Mouse (Mus musculus) midbrain, embryonic 15.5 days (tissue): ENCODE measurements around the gene Cd33. TPM values are rescaled to one million over a fixed set of nuclear protein-coding genes. Genes with fewer than 3 reads are reported as not detected.

Experiments used
- polyA plus RNA-seq: library from polyadenylated mRNA; unstranded; fragments of >200 nt; fragmentation: Nextera tagmentation; extraction: Ambion mirVana; gene quantifications from 2 replicates; pipeline ENCODE4 v1.2.1, GENCODE M21; 2015

The Cd33 gene
- polyA plus RNA-seq, 1 experiment from 2014 or later = 0.41 TPM

Other genes with a start within 250 kb of the Cd33 start
- gene Zfp715, start 231.1 kb downstream of the Cd33 start, polyA plus RNA-seq = 20.1 and 22.7 TPM in 2 replicates
- 0.17 and 0.34 TPM in 2 replicates for gene Siglecf, start 193.1 kb downstream of the Cd33 start, polyA plus RNA-seq
- gene Siglecg, start 136.2 kb downstream of the Cd33 start, polyA plus RNA-seq = 0.05 TPM in 1 of 2 replicates, not detected in the other
- not detected in 2 replicates for gene Lim2, start 116.8 kb downstream of the Cd33 start, polyA plus RNA-seq
- 0.25 TPM in 1 of 2 replicates, not detected in the other for gene Nkg7, start 107.4 kb downstream of the Cd33 start, polyA plus RNA-seq
- not detected in 2 replicates for gene Cldnd2, start 103.6 kb downstream of the Cd33 start, polyA plus RNA-seq
- 117 and 130 TPM in 2 replicates for gene Etfb, start 100.3 kb downstream of the Cd33 start, polyA plus RNA-seq
- gene Gm45233, start 100.3 kb downstream of the Cd33 start, polyA plus RNA-seq = not detected in 2 replicates
- 15.6 and 16.0 TPM in 2 replicates for gene Vsig10l, start 81.3 kb downstream of the Cd33 start, polyA plus RNA-seq
- gene Iglon5, start 54.4 kb downstream of the Cd33 start, polyA plus RNA-seq = 9.7 and 10.0 TPM in 2 replicates
- gene 4931406B18Rik, start 38.5 kb downstream of the Cd33 start, polyA plus RNA-seq = 0.06 TPM in 1 of 2 replicates, not detected in the other
- gene Zfp658, start 17.8 kb upstream of the Cd33 start, polyA plus RNA-seq = 9.5 and 10.4 TPM in 2 replicates
- 14.6 and 15.3 TPM in 2 replicates for gene Zfp719, start 35.2 kb upstream of the Cd33 start, polyA plus RNA-seq
- gene Zfp819, start 62.7 kb upstream of the Cd33 start, polyA plus RNA-seq = 0.33 and 0.43 TPM in 2 replicates
- gene Ceacam18, start 90.3 kb upstream of the Cd33 start, polyA plus RNA-seq = not detected in 2 replicates
- gene Siglece, start 115.7 kb upstream of the Cd33 start, polyA plus RNA-seq = 0.47 and 0.53 TPM in 2 replicates
- 27.6 and 33.8 TPM in 2 replicates for gene Ctu1, start 127.6 kb upstream of the Cd33 start, polyA plus RNA-seq
- gene Klk14, start 146.0 kb upstream of the Cd33 start, polyA plus RNA-seq = not detected in 2 replicates
- 0.13 and 0.21 TPM in 2 replicates for gene Klk13, start 168.1 kb upstream of the Cd33 start, polyA plus RNA-seq
- gene Klk12, start 224.5 kb upstream of the Cd33 start, polyA plus RNA-seq = not detected in 2 replicates
- 0.17 TPM in 1 of 2 replicates, not detected in the other for gene Klk11, start 230.2 kb upstream of the Cd33 start, polyA plus RNA-seq
- gene Klk10, start 236.6 kb upstream of the Cd33 start, polyA plus RNA-seq = 0.12 and 0.17 TPM in 2 replicates
- gene Klk9, start 247.5 kb upstream of the Cd33 start, polyA plus RNA-seq = 0.12 and 0.27 TPM in 2 replicates